Mouse (Mus musculus) liver, postnatal 0 days (tissue): ENCODE results near the gene Stmn3.

Source experiments
- CTCF ChIP-seq: sonication (generic); IDR thresholded peaks from 2 replicates; pipeline ENCODE4 v1.5.1; 2016; ENCODE audit warnings: antibody characterized with exemption, low read depth
- EP300 ChIP-seq: IDR thresholded peaks from 2 replicates; pipeline ENCODE4 v1.6.1; 2016; ENCODE audit warnings: antibody characterized with exemption, low read depth, mild to moderate bottlenecking

DNA sequence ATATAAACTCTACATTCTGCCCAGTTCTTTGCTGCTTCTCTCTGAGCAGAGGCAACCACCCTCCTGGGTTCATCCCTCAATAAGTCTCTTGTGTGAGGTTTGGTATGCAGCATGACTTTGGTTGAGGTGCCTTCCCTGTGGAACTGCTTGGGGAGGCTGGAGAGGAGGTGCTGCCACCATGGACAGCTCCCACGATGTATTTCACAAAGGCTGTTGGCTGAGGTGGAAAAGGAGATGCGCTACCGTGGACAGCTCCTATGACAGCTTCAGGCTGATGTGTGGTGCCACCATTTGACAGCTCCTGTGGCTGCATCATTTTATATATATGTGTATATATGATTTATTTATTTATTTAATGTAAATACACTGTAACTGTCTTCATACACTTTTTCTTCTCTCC, 12.3 kb downstream of the Stmn3 start:
- TF ChIP-seq CTCF (no peak; the same call in 1 of the 2 replicates), EP300 (no peak)
